26 mouse cellular contexts compared by ENCODE assay signal in genomic region chr9:99391557-99391956, GRCm38 (mm10). TPM values are rescaled to one million over a fixed set of nuclear protein-coding genes. Genes with fewer than 3 reads are reported as not detected.
"Had no signal": no experiment of that assay in that cellular context is flagged by ENCODE, and none has a peak within 500 bp of the region (broad histone marks: within the 10 kb centered on the region; RNA-seq: fewer than 3 reads in every experiment).

No protein-coding gene starts in this region.

- H3K36me3 ChIP-seq: intestine, embryonic 15.5 days; stomach, embryonic 15.5 days had no signal

- H3K9me3 ChIP-seq: intestine, embryonic 15.5 days; midbrain, embryonic 12.5 days; neural tube, embryonic 13.5 days; stomach, embryonic 15.5 days had no signal

- H3K27me3 ChIP-seq: intestine, embryonic 15.5 days; midbrain, embryonic 12.5 days; neural tube, embryonic 13.5 days; stomach, embryonic 15.5 days had no signal

- DNase-seq: kidney, adult 11 months; kidney, adult 8-10 months; kidney, postnatal 14 days; kidney, postnatal 4 days; layer of hippocampus, postnatal 36 days; liver, postnatal 0 days; lung, embryonic 14.5 days; right cerebral cortex, postnatal 14 days; spleen, adult 18-20 months; thymus, postnatal 25 days had no signal

- H3K4me3 ChIP-seq: intestine, embryonic 15.5 days; left cerebral cortex, adult 2 months; midbrain, embryonic 12.5 days; myocyte; neural tube, embryonic 13.5 days; stomach, embryonic 15.5 days had no signal

- H3K4me1 ChIP-seq: intestine, embryonic 15.5 days; midbrain, embryonic 12.5 days; stomach, embryonic 15.5 days had no signal

- H3K27ac ChIP-seq: intestine, embryonic 15.5 days; left cerebral cortex, adult 2 months; liver, embryonic 14.5 days; macrophage; midbrain, embryonic 12.5 days; neural tube, embryonic 13.5 days; stomach, embryonic 15.5 days had no signal

RNA-seq across cellular contexts. Expression of gene Esyt3, which starts 33.2 kb away (rescaled TPM):
- total RNA-seq: megakaryocyte, adult 5-6 weeks; monocyte, adult 5-6 weeks had no signal
- polyA plus RNA-seq: macrophage had no signal

RNA-seq across cellular contexts. Expression of gene Mras, which starts 45.6 kb away (rescaled TPM):
- total RNA-seq: monocyte, adult 5-6 weeks had no signal

RNA-seq across cellular contexts. Expression of gene Nme9, which starts 59.7 kb away (rescaled TPM):
- total RNA-seq: left cerebral cortex, adult 2 months; left cerebral cortex, postnatal 10 days; left cerebral cortex, postnatal 36 days; megakaryocyte, adult 5-6 weeks; monocyte, adult 5-6 weeks; neutrophil, adult 5-6 weeks had no signal
- polyA plus RNA-seq: kidney, embryonic 16.5 days; limb, embryonic 11.5 days; limb, embryonic 14.5 days; liver, postnatal 0 days; lung, embryonic 14.5 days; macrophage; midbrain, embryonic 12.5 days; myocyte; neural tube, embryonic 13.5 days had no signal
